Mouse (Mus musculus): ENCODE data around the gene Selenbp1. TPM values are rescaled to one million over a fixed set of nuclear protein-coding genes. Genes with fewer than 3 reads are reported as not detected.

The Selenbp1 gene
- total RNA-seq, 2 experiments from 2014 or later = 10.1 to 28.6 TPM

- Histone ChIP-seq H3K4me3 (peak overlapping the region; percentile 85), H3K27ac (peak overlapping the region; percentile 99)
- no peak for TF ChIP-seq CTCF (IDR thresholded peaks at IDR 0.05)
- no peak for DNase-seq
- intact Hi-C loops (cut with DNase I) = loop anchor here (2.0 kb wide), 1 partner anchor 19 kb away; the partner anchor contains the start of gene Rfx5
Measured at GRCm38 (mm10) chr3:94974026-94974527, 41.2 kb downstream of the Selenbp1 start.

DNA sequence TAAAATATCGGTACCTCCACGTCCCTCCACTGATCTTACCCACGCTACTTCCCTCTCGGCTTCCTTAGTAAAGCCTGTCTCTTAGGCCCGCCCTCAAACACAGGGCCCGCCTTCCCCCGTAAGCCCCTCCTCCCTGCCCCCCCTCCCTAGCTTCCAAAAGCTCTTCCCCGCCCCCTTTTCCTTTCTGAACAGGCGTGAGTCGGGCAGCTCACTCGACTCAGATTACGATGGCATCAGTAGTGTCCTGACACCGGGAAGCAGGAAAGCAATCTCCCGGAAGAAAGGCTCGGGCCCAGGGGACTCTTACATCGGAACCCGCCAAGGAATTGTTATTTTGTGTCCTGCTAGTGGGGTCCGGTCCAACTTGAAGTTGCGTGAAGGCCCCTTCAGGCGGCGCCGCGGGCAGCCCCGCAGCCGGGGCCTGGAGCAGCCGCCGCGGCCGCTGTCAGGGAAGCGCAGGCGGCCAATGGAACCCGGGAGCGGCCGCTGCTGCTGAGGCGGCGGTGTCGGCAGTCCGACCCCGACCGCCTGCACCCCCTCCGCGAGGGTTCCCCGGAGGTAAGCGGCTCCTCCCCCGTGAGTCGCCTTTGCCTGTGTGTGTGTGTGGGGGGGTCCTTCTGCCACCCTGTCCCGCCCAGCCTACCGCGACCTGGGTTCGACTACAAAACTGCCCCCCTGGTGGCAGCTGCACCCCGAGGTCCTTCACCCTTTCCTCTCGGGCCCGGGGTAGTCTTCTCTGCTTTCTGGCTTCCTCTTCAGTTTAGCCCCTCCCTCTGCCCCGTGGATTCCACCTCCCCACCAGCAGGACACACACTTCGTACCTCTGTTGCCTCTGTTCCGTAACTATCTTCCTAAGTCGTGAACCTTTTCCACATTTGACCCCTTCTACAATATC, 41.9 kb downstream of the Selenbp1 start, which contains the start of gene Pi4kb:
Gene Pi4kb, plus strand, starts transcription at position 204 of the 895 bp plus-strand sequence.
- intact Hi-C loops (cut with DNase I) = loop anchor here (2.0 kb wide), 1 partner anchor 20 kb away; the partner anchor contains the start of gene Rfx5
- H3K27ac ChIP-seq = peak within 1 kb of the TSS; percentile 99
- peak within 1 kb of the TSS; percentile 85 for H3K4me3 ChIP-seq
- peak; percentile 88 for DNase-seq
- no peak for TF ChIP-seq CTCF (IDR thresholded peaks at IDR 0.05)

DNA sequence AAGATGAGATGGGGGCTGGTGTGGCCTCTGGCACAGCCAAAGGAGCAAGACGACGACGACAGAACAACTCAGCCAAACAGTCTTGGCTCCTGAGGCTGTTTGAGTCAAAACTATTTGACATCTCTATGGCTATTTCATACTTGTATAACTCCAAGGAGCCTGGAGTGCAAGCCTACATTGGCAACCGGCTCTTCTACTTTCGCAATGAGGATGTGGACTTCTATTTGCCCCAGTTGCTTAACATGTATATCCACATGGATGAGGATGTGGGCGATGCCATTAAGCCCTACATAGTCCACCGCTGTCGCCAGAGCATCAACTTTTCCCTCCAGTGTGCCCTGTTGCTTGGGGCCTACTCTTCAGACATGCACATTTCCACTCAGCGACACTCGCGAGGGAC, 51.5 kb downstream of the Selenbp1 start:
- intact Hi-C loops (cut with DNase I) = no loop called here
- TF ChIP-seq CTCF (IDR thresholded peaks at IDR 0.05) = no peak
- Histone ChIP-seq H3K4me3 (no peak overlapping the region), H3K27ac (peak overlapping the region; percentile 10; the same call in 1 of the 2 replicates)
- no peak for DNase-seq

DNA sequence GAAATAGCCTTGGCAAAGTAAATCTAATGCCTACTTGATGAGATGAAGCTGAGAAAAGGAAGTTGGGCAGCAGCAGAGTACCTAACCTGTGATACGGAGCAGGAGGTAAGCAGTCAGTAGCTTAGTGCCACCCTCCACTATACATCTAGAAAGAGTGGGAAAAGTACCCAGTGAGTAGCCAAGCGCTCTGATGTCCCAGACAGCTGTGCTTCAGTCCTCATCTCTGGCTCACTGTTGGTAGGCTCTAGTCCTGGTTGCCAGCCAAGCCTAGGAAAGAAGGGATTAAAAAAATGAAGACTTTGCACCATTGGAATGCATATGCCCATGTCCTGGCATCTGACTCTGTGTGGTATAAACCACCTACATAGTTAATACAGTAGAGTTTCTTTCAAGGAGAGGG, 52.7 kb downstream of the Selenbp1 start:
- intact Hi-C loops (cut with DNase I) = no loop called here
- 0 out of 2 replicates have a peak overlapping the region, but pooled peaks have one; percentile 9 for H3K27ac ChIP-seq
- H3K4me3 ChIP-seq = no peak overlapping the region
- no peak for DNase-seq
- TF ChIP-seq CTCF (IDR thresholded peaks at IDR 0.05) = no peak

DNA sequence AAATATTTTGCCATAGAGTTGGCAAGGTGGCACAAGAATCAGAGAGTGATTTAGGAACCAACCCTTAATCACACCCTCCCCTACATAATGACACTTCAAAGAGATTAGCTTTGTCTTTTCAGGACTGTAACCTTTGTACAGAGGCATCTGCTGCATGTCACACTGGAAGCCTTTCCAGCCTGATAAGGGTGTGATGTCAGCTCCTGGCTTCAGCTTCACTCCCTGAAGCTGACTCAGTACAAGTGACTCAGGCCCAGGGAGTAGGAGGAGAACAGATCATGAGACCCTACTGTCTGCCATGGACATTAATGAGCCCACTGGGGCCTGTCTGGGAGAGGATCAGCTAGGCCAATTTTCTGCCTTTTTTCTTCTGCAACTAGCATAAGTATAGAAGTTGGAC, 54.7 kb downstream of the Selenbp1 start:
- peak; percentile 77 for DNase-seq
- no peak for TF ChIP-seq CTCF (IDR thresholded peaks at IDR 0.05)

GRCm38 (mm10) chr3:94989159-94989761, 56.4 kb downstream of the Selenbp1 start:
- DNase-seq = peak; percentile 67
- H3K4me3 ChIP-seq = peak overlapping the region; percentile 36
- intact Hi-C loops (cut with DNase I) = no loop called here
- H3K27ac ChIP-seq = peak overlapping the region; percentile 60; the same call in 1 of the 2 replicates
- TF ChIP-seq CTCF (IDR thresholded peaks at IDR 0.05) = no peak

More for the DNA sequence above, 54.7 kb downstream of the Selenbp1 start:
- Histone ChIP-seq H3K4me3 (no peak overlapping the region), H3K27ac (peak overlapping the region; percentile 60)
- intact Hi-C loops (cut with DNase I) = no loop called here

Other genes with a start within 250 kb of the Selenbp1 start
- gene Selenbp2, start 239.5 kb upstream of the Selenbp1 start, total RNA-seq (2021) = 1 to 10 TPM in 1 of 2 experiments, under 1 TPM in 1; 0.89 to 3.0 TPM
- under 1 TPM in 1 of 2 experiments, not detected in 1; 0.08 TPM for gene Cgn, start 146.6 kb upstream of the Selenbp1 start, total RNA-seq (2021)
- 10 to 100 TPM; 14.9 to 18.4 TPM for gene Pogz, start 95.5 kb upstream of the Selenbp1 start, total RNA-seq (2021)
- 100 to 1,000 TPM; 176 to 198 TPM for gene Psmb4, start 46.1 kb upstream of the Selenbp1 start, total RNA-seq (2021)
- gene Rfx5, start 21.0 kb downstream of the Selenbp1 start, total RNA-seq (2021) = 1 to 10 TPM; 4.7 to 5.2 TPM
- 10 to 100 TPM; 23.4 to 24.0 TPM for gene Pi4kb, start 41.7 kb downstream of the Selenbp1 start, total RNA-seq (2021)
- 10 to 100 TPM; 10.9 to 11.5 TPM for gene Zfp687, start 82.4 kb downstream of the Selenbp1 start, total RNA-seq (2021)
- gene Psmd4, start 109.6 kb downstream of the Selenbp1 start, total RNA-seq (2021) = 100 to 1,000 TPM; 164 to 237 TPM
- gene Pip5k1a, start 173.9 kb downstream of the Selenbp1 start, total RNA-seq (2021) = 10 to 100 TPM; 23.1 to 26.5 TPM
- gene Vps72, start 178.0 kb downstream of the Selenbp1 start, total RNA-seq (2021) = 10 to 100 TPM; 48.9 to 73.2 TPM
- 100 to 1,000 TPM; 598 to 814 TPM for gene Tmod4, start 191.4 kb downstream of the Selenbp1 start, total RNA-seq (2021)
- 10 to 100 TPM; 33.2 to 40.7 TPM for gene Scnm1, start 201.0 kb downstream of the Selenbp1 start, total RNA-seq (2021)
- 1 to 10 TPM; 6.7 to 7.2 TPM for gene Lysmd1, start 201.0 kb downstream of the Selenbp1 start, total RNA-seq (2021)
- gene Tnfaip8l2, start 209.3 kb downstream of the Selenbp1 start, total RNA-seq (2021) = under 1 TPM; 0.42 to 0.87 TPM
- 100 to 1,000 TPM in 1 of 2 experiments, 10 to 100 TPM in 1; 83.4 to 105 TPM for gene Sema6c, start 227.4 kb downstream of the Selenbp1 start, total RNA-seq (2021)